Mouse (Mus musculus) megakaryocyte, embryonic 14.5 days (primary cell): ENCODE results near the gene Slc46a2.

ENCODE experiments used
- FLI1 ChIP-seq: IDR thresholded peaks from 2 replicates; pipeline ENCODE4 v1.6.1; 2012; ENCODE audit warnings: low read length, inconsistent platforms, mixed read lengths
- GATA1 ChIP-seq: IDR thresholded peaks from 3 replicates; pipeline ENCODE4 v1.6.1; 2012; ENCODE audit warnings: mixed read lengths, low read length, inconsistent platforms, borderline replicate concordance

- TF ChIP-seq GATA1, result no peak
- no peak for TF ChIP-seq FLI1
Observed at GRCm38 (mm10) chr4:59907092-59907491, 7.8 kb downstream of the Slc46a2 start.
